Mouse (Mus musculus): ENCODE measurements at regions not wholly inside any gene's neighbourhood (a gene's known extent, or its start where the extent isn't known, plus 50 kb on each side); places are given as distances from the start of the nearest gene placed in this dataset.

DNA sequence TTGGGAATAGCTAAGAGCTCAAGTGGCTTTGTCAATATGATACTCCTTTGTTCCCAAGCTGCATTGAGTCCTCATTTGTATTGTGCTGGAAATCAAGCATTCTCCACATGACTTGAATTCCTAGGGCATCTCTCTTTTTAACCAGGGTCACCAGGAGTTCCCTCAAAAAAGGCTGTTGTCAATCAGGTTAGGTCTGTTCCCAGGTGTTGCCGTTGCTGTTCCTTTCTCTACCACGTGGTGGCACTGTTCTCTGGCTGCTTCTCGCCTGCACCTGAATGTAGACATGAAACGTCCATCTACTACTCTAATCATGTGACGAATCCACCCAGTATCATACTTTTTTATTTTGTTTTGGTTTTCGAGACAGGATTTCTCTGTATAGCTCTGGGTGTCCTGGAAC is 118.3 kb downstream of the S1pr1 start:
- DNase-seq = peak; percentile 80

DNA sequence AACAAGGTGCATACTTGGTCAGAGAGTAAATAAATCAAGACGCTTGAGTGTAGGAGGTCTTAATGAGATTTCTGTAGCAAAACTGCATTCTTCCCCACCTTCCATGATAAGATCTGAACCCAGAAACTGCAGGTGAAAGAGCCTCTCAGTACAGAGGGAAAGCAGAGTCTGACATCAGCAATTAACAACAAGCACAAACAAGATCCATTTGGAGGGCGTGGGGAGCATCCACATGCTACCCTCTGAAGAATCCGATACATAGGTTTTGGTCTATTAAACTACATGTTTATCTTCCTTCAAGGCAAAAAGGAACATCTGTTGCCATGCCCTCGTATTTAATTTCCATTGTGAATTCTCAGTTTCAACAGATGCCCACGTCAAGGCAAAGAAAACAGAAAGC is 124.2 kb downstream of the S1pr1 start:
- DNase-seq = no peak

DNA sequence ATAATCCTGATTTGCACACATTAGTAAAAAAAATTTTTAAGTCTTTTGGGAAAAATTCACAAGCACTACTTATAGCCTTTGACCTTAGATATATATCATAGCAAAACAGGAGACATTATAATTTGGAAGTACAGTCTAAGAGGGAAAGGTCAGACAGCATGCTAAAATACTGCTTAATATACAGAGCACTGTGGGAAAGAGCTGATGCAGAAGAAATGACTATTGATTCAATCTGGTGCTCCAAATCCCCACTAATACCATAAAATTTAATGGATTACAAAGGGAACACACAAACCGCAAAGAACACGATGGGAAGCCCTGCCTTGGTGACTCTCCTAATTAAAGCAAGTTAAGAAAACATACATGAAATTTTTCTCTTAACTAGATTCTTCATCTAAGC is 126.3 kb downstream of the S1pr1 start:
- DNase-seq = no peak

DNA sequence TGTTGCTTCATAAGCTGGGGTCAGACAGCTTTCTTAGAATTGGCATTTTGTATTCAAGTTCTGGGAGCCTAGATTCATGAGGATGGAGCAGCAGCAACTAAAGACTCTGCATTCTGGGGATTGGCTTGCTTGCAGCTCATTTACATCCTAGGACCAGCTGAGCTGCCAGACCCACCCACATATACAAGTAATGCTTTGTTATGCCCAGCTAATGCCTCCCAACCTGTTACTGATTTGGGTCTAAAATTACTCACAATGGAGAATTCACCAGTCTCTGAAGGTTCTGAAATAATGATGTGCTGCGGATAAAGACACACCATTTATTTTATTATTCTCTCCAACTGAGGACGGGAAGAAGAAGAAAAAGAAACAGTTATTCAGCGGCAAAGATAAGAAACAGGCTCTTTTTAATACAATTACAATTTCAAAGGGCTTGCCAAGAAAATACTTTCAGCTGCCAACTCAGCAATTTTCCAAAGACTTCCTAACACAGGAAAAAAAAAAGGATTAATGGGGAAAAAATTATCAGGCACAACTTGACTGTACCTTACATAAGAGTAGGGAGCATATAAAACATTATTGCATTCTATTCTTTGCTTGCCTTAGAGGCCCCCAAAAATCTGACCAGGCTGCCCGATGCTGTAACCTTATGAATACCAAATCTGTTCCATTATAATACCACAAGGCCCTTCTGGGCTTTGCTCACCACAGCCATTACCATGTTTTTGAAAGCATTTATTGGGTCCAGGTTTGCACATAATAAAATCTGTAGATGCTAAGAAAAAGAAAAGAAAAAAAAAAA is 134.5 kb downstream of the S1pr1 start:
- no peak for DNase-seq

DNA sequence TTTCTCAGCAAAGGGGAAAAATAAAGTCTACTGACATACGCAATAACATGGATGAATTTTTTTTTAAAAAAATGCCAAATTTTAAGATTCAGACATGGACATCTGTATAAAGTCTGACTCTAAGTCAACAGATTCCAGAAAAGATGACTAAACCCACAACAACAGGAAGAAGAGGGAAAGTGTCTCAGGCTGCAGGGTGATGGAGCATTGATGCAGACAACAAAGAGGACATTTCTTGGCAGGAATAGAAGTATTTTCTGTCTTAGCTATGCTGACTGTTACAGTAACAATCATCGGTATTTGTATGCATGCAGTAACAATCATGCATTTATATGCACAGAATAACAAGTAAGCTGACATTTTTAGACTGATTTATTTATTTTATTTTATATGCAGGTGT is 139.5 kb downstream of the S1pr1 start:
- no peak for DNase-seq

DNA sequence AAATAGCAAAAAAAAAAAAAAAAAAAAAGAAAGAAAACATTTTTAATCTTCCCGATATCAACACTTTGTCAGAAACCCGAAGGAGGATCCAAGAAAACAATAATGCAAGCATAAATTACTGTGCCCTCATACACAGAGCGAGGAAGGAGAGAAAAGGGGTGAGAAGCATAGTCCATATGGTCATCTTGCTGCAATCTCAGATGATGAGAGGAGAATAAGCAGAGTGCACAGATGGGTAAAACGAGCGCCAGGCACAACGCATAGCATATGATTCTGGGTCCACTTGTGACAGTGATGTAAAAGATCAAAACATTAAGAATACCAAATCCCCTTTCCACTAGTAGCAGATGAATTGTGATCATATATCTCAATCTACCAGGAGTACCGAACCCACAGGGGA is 152.1 kb downstream of the S1pr1 start:
- no peak for DNase-seq

DNA sequence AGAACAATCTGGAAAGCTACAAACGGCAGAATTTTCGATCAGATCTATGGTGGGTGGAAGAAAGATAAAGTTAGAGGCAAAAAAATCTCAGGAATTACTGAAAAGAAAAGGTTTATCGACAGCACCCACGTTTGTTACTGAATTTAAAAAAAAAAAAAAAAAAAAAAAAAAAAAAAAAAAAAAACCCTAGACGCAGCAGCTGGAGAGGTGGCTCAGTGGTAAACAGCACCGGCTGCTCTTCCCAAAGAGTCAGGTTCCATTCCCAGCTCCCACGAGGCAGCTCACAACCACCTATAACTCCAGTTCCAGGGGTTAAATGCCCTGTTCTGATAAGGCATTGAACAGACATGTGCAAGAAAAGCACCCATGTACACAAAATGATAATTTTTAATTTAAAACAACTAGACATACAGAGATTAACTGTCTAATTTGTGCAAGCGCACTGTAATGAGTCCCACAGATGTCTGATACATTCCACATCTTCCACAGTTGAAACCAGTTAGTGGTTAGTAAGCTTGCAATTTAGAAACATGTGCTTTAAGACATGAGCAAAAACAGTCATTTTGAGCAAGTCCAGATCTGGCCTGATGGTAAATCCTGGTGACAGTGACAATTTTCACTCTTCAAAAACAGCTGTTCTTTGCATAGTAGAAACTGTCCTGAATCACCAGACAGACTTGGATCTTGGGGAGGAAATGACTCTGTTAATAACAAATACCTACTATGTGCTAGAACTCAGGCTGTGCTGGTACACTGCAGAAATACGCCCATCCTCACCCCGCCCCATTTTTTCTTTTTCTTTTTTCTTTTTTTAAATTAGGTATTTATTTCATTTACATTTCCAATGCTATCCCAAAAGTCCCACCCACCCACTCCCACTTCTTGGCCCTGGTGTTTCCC is 159.8 kb downstream of the S1pr1 start:
- DNase-seq = no peak

DNA sequence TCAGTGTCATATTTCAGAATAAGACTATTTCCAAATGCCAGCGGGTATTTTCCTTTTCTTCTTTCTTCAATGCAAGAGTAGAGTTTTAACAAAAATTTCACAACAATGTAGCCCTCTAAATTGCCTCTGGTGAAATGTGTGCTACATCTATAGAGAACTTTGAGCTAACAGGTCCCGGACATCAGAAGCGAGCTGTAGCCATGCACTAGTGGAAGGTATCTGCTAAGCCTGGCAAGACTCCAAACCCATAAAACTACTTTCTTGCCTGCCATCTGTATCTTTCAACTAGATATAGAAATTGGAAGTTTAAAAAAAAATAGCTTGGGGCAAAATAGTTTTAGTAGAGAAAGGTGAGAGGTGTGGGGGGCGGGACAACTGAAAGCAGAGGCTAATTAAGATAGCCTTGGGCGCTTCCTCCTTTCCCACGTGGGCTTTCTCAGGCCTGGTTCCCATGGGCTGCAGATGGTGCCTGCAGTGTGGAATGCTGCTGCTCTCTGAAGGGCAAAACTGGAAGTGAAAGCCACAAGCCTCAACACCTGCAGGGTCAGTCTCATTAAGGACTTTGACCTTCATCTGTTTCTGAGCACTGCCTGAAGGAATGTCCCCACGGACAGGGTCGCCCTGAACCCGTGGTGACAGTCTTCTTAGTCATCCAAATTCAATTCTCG is 160.9 kb downstream of the S1pr1 start:
- peak; percentile 22 for DNase-seq

DNA sequence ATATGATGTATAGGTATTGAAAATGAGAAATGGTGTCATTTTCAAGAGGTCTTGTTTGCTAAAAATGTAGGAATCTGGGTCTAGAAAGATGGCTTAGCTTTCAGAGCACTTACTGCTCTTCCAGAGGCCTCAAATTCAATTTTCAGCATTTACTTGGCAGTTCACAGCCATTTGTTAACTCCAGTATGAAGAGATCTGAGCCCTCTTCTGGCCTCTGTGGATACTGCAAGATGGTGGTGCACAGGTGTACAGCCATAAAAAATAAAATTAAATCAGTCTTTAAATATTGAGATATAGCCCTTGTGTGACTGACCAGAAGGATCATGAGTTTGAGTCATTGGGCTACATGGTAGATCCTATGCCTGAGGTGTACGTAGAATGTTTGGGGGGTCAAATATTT is 173.1 kb downstream of the S1pr1 start:
- peak; percentile 38 for DNase-seq

DNA sequence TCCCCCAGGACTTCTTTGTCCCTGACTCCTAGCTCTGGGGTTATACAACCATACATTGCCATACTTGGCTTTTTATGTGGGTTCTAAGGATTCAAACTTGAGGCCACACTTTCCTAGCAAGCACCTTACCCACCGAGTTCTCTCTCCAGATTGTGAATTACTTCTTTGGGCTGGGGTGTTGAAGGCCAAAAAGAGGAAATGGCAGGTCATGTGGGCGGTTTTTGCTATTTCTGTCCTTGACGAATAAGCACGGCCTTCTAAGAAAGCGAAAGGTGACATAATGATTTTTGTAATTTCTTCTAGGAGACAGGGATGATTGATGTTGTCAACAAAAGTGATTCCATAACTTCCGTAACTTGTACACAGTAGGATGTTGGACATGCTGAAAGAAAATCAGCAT is 176.5 kb downstream of the S1pr1 start:
- no peak for DNase-seq

DNA sequence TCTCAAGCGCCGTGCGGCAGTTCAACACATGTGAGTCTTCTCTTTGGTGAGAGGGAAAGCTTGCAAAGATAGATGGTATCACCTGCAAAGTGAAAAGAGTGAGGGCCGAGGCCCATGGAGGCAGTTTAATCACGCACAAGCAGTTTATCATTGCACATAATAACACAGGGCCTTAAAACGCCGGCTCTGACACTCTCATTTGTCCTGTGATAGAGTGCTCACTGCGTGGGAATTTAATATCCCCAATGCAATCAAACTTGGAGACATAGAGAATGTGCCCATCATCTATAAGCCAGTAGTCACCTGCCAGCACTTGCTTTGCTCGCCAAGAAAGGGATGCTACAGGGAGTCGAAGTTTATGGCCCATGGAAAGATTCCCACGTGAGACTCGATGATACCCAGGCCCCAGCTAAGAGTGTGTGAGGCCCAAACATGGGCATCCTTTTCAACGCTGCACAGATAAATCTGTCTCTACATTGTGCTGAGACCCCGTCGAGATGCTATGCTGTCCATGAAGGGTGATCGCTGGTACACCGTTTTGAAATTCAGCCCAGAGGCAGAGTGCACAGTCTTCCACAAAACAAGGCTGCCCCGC is 182.6 kb downstream of the S1pr1 start:
- DNase-seq = no peak

DNA sequence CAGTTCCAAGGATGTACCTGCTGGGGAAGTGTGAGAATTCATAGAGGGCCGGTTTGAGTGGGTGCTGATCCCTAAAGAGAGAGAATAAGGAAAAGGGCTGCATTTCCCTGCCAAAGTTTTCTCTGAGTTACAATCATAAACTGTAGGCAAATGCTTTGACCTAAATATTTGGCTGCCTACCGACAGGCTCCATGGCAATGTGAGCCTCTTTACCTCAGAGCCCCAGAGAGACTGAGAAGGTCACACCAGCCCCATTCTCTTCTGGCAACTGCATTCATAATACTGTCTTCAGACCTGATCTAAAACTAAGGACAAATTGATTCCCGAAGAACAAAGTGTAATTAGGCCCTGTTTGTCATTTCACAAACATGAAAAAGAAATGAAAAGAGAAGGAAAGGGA is 184.4 kb downstream of the S1pr1 start:
- no peak for DNase-seq

DNA sequence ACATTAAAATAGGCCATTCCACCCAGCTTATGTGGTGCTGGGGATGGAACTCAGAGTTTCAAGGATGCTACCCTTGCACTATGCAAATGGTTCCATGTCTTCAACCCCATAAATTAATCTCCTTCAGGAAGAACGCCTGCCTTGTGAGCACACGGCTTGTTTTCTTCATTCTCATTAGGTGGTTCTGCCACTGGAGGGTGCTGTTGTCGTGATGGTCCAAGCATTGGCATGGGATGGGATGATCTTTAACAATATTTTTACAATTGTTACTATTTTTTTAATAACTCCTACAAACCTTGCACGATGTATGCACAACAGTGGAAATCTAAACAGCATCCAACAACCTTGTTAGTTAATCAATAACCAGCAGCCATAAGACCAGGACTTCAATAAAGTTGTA is 185.0 kb downstream of the S1pr1 start:
- peak; percentile 35 for DNase-seq

DNA sequence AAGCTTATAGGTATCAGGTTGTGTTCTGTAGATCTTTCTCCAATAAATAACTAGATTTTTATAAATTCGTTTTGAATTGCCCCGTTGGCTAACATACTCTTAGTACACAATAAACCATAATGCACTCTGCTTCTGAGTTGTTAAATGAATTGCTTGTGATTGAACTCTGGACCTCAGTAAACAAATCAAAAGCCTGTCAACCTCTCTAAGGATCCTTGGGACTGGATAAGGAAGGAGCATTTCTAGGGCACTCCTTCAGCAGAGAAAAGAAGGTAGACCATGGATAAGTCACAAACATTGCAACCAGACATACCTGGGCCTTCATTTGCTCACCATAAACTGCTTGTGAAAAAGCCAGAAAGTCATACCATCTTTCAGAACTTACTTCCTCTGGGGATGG is 191.4 kb downstream of the S1pr1 start:
- no peak for DNase-seq

DNA sequence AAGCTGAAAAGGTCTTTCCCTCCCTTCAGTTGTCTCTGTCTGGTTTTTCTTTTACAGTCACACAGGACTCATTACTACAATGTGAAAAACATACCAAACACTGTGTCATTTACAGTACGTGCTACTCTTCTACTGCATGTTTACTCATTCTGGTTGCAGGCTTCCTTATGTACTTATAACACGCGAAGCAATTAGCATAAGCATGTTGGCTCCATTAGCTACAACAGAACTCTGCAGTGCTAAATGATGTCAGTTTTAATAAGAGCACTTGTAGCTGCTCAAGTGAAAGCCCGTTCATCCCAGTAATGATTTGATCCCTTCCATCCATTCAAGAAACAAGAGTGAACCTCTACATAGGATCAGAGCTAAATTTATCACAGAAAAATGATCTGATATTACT is 199.2 kb downstream of the S1pr1 start:
- no peak for DNase-seq

DNA sequence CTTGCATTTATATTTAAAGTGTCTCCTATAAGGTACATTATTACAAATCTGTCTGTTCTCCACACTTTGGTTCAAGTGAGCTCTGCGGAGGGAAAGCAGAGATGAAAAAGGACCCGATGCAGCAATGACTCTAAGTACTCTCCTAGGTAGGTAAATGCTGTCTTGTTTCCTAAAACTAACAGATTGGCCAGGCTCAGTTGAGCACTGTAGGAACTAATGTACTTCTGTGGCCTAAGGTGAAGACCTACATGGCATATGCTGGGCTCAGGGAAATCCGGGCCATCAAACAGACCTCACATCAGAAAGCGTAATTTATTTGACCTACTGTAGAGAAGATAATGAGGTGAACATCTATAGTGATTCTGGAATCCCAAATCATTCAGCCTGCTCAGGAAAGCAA is 205.2 kb downstream of the S1pr1 start:
- DNase-seq = no peak

DNA sequence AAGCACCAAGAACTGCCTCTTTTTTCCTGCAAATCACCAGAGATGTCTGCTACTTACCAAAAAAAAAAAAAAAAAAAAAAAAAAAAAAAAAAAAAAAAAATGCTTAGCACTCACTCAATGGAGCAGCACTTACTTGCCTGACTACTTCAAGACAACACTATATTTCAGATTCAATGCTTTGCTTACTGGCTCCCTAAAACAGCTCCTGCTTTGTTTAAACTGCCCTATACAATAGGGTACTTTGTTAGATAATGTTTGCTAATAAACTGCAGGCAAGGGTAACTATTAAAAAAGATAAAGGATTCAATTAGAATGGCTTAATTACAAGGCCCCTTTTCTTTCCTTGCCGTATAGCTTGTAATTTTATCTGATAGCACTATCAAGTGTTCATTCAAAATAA is 217.5 kb downstream of the S1pr1 start:
- no peak for DNase-seq

DNA sequence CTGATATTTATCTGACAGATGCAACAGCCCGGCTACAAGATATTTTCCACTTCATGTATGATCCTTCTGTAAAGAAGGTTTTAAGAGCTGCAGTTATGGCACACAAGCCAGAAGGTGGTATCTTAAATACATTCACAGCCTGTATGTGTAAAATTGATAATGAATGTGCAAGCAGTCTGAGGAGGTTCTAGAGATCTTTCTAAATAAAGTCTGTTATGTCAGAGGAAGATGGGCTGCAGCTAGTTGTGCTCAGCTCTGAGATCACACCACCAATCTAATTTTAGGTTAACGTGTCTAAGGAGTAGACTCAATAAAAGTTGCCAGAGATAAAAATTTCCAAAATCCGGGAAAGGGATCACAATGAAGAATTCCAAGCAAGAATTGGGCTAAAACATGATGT is 218.8 kb downstream of the S1pr1 start:
- DNase-seq = no peak

DNA sequence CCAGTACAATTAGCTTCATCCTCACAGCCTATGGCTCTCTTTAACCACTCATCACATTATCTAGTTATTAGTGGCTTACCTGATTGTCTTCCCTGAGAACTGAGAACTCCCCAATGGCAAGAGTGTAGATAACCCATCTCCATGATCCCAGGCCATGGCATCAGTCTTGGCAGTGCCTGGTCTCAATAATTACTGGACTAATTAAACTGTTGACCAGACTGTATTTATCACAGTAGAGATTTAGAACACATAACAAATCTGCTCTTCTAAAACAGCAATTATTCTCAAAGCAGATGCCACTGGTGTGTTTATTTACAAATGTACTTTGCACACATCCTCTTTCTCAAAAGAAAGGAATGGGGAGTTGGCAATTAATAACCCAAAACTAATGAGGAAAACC is 219.2 kb downstream of the S1pr1 start:
- DNase-seq = no peak

DNA sequence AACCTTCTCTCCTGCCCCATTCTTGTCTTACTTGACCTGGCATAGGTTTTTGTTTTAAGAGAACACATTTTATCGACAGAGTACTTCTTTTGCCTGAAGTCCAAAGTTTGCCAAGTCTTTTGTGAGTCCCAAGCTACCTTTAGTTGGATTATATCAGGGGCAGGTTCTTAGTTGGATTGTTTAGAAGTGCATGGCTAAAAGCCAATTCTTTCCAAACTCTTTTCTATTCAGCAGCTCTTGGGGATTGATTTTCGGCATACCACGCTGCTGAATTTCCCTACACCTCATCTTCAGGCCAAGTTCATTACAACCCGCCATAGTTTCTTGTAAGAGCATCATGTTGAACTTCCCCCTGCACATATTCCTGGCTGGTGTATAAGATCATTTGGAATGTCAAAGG is 245.9 kb downstream of the S1pr1 start:
- no peak for DNase-seq

DNA sequence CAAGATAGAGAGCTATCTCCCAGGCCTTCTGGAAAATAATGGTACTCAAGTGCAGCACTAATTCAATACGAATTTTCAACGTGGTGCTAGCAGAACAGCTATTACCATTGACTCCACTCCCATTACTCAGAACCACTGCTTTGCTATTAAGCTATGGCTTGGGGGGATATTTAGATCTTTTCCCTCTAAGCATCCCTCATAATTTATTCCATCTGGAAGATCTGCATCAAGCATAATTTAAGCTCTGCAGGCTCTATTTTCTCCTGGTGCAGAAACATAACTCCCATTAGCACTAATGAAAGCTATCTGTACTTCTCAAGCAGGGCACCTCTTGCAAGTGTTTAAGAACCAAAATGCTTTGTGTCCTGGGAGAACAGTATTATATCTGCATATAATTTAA is 247.0 kb downstream of the S1pr1 start:
- no peak for DNase-seq

DNA sequence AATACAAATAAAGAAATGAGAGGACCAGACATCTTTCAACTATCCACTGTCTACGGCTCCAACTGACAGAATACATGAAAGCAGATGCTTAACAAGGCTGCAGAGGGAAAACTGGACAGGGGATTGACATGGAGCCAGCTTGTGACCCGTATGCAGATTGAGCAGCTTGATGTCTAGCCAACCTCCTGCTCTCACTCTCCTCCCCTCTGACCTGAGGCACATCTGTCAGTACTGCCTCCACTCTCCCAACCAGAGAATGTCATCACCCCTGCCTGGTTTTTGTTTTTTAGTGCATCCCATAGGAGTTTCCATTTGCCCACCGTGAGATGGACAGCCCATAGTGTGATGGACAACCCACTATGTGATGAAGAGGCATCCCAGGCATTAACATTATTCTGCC is 252.2 kb downstream of the S1pr1 start:
- no peak for DNase-seq

Data from kidney, postnatal 10 days (tissue).